Mouse (Mus musculus) heart, postnatal 0 days (tissue): ENCODE measurements at regions not wholly inside any gene's neighbourhood (a gene's known extent, or its start where the extent isn't known, plus 50 kb on each side); places are given as distances from the start of the nearest gene placed in this dataset.
A peak's percentile ranks its signal among the peaks of the same experiment; 100 is the strongest.

Experiments
- ATAC-seq: fragments of 200-750 bp; cut with Nextera tagmentation; 2 replicates; pipeline ENCODE4 v1.8.0; 2017; ENCODE audit warnings: low read depth, moderate number of reproducible peaks, moderate library complexity; ENCODE audit not compliant: insufficient read depth
- DNase-seq: peaks from one replicate; pipeline ENCODE4 v3.0.0-alpha.2; 2016; ENCODE audit warnings: low spot score
- H3K27ac ChIP-seq: fragments of 300-500 bp; sonication (generic); 2 replicates; pipeline ENCODE4 v1.5.1; 2014; ENCODE audit warnings: low read depth, mild to moderate bottlenecking
- H3K27me3 ChIP-seq: fragments of 300-500 bp; sonication (generic); 2 replicates; pipeline ENCODE4 v1.6.1; 2014; ENCODE audit warnings: low read length, mixed read lengths; ENCODE audit not compliant: control insufficient read depth, insufficient read depth
- H3K36me3 ChIP-seq: fragments of 300-500 bp; sonication (generic); replicated peaks from 2 replicates; pipeline ENCODE4 v1.6.1; 2014; ENCODE audit warnings: low read length, mixed read lengths; ENCODE audit not compliant: control insufficient read depth, insufficient read depth
- H3K4me1 ChIP-seq: fragments of 300-500 bp; sonication (generic); 2 replicates; pipeline ENCODE4 v1.6.1; 2014; ENCODE audit warnings: antibody characterized with exemption; ENCODE audit not compliant: control insufficient read depth, insufficient read depth
- H3K4me2 ChIP-seq: fragments of 300-500 bp; sonication (generic); 2 replicates; pipeline ENCODE4 v1.6.1; 2014; ENCODE audit warnings: low read depth, mild to moderate bottlenecking, low read length, moderate library complexity
- H3K4me3 ChIP-seq: fragments of 300-500 bp; sonication (generic); 2 replicates; pipeline ENCODE4 v1.5.1; 2014; ENCODE audit warnings: low read depth, low read length
- H3K9ac ChIP-seq: fragments of 300-500 bp; sonication (generic); replicated peaks from 2 replicates; pipeline ENCODE4 v1.6.1; 2014; ENCODE audit warnings: low read depth, low read length, mixed read lengths
- H3K9me3 ChIP-seq: fragments of 300-500 bp; sonication (generic); replicated peaks from 2 replicates; pipeline ENCODE4 v1.6.1; 2016; ENCODE audit warnings: low read length; ENCODE audit not compliant: control insufficient read depth
- CTCF ChIP-seq: IDR thresholded peaks from 2 replicates; pipeline ENCODE4 v1.5.1; 2016; ENCODE audit warnings: antibody characterized with exemption, control low read depth, low read depth
- EP300 ChIP-seq: IDR thresholded peaks from 2 replicates; pipeline ENCODE4 v1.6.1; 2016; ENCODE audit warnings: antibody characterized with exemption, low read depth
- WGBS: fragments of 180-500 bp; shearing (Covaris S2); extraction: QIAGEN DNeasy Blood & Tissue Kit; methylation state at CpG from one replicate; pipeline ENCODE4 v1.1.7; 2014; 5-methylcytosine and 5-hydroxymethylcytosine counted together

DNA sequence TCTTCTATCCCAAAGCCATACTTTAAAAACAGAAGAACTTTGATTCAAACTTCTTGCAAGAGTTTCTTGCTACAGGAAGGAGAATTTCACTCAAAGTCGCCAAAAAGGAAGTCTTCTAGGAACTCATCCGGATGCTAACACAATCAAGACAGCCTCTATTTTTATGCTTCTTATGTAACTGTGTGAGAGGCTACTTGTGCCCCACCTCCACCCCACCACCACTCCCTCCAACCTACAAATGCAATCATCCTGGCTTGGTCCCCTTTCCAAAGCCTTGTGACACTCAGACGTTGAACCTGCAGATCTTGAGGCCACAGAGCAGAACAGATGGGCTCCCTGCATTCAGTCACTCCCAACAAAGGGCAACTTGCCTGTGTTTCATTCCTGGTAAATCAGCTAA, 77.1 kb upstream of the Gm47985 start:
- 33% methylated on average over 3 of the region's 3 CpGs for WGBS
- Histone ChIP-seq H3K27me3 (no peaks in the 10 kb centered on the region), H3K4me2 (no peak overlapping the region), H3K27ac (no peak overlapping the region), H3K4me1 (peaks cover 26% of the 10 kb centered on the region), H3K36me3 (no peaks in the 10 kb centered on the region), H3K9ac (no peak overlapping the region), H3K9me3 (no peaks in the 10 kb centered on the region), H3K4me3 (no peak overlapping the region)
- DNase-seq (peak; percentile 39), ATAC-seq (no peak)
- no peak for TF ChIP-seq CTCF
- TF ChIP-seq EP300, result no peak

GRCm38 (mm10) chr1:151107401-151107800, 74.9 kb upstream of the Gm47985 start:
- no peak overlapping the region for H3K27ac ChIP-seq
- H3K27me3 ChIP-seq, result no peaks in the 10 kb centered on the region
- 79% methylated on average over 3 of the region's 3 CpGs for WGBS
- no peak overlapping the region for H3K4me2 ChIP-seq
- DNase-seq (no peak), ATAC-seq (no peak)
- H3K9me3 ChIP-seq, result no peaks in the 10 kb centered on the region
- no peaks in the 10 kb centered on the region for H3K36me3 ChIP-seq
- TF ChIP-seq EP300 (no peak), CTCF (no peak)
- H3K9ac ChIP-seq, result no peak overlapping the region
- H3K4me3 ChIP-seq, result no peak overlapping the region
- peaks cover 26% of the 10 kb centered on the region for H3K4me1 ChIP-seq

DNA sequence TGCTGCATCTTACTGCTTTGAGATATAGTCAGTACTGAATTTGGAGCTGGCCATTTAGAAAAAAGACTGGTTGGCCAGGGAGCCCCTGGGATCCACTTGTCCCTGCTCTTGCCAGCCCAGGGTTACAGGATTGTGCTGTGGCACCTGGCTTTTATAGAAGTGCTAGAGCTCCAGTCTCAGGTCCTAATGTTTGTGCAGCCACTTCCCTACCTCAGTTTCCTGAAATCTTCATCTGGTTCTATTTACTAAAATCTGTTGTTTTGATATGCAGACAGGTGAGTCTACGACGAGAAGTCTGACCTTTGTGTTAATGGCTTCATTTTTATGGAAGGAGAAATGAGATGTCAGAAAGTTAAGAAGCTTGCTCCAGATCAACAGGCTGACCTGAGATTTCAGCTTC, 73.0 kb upstream of the Gm47985 start:
- DNase-seq, result no peak
- WGBS, result 91% methylated on average over 2 of the region's 2 CpGs

GRCm38 (mm10) chr1:151110412-151110811, 71.9 kb upstream of the Gm47985 start:
- H3K4me2 ChIP-seq, result no peak overlapping the region
- ATAC-seq (no peak), DNase-seq (no peak)
- H3K27ac ChIP-seq, result no peak overlapping the region
- TF ChIP-seq CTCF, result no peak
- H3K4me1 ChIP-seq, result peaks cover 3% of the 10 kb centered on the region
- WGBS, result 64% methylated on average over 4 of the region's 4 CpGs
- H3K9ac ChIP-seq, result no peak overlapping the region
- H3K9me3 ChIP-seq, result no peaks in the 10 kb centered on the region
- no peaks in the 10 kb centered on the region for H3K27me3 ChIP-seq
- no peaks in the 10 kb centered on the region for H3K36me3 ChIP-seq
- no peak overlapping the region for H3K4me3 ChIP-seq

More for the DNA sequence above, 73.0 kb upstream of the Gm47985 start:
- H3K4me3 ChIP-seq, result no peak overlapping the region
- no peaks in the 10 kb centered on the region for H3K36me3 ChIP-seq
- TF ChIP-seq EP300, result no peak
- H3K27me3 ChIP-seq, result no peaks in the 10 kb centered on the region
- H3K9ac ChIP-seq, result no peak overlapping the region
- no peak for ATAC-seq
- no peaks in the 10 kb centered on the region for H3K9me3 ChIP-seq
- peaks cover 11% of the 10 kb centered on the region for H3K4me1 ChIP-seq
- H3K4me2 ChIP-seq, result no peak overlapping the region
- no peak overlapping the region for H3K27ac ChIP-seq

DNA sequence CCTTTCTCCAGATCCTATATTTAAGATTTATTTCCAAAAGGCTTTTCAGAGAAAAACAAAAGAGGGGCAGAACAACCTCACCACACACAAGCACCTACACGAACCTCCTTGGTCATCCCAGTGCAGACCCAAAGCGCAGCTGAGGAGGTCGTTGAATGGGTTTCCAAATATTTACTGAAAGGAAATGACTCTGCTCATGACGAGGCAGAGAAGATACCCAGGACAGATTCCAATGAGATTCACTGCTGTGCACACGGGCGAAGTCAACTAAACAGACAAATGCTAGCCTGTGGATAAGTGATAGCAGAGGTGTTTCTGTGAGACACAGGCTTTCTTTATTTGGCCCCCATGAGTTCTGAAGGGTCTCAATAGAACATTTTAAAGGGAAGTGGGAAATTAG, 70.7 kb upstream of the Gm47985 start:
- ATAC-seq (no peak), DNase-seq (no peak)
- Histone ChIP-seq H3K27me3 (no peaks in the 10 kb centered on the region), H3K36me3 (no peaks in the 10 kb centered on the region), H3K9ac (no peak overlapping the region), H3K4me3 (no peak overlapping the region), H3K4me1 (no peaks in the 10 kb centered on the region), H3K9me3 (no peaks in the 10 kb centered on the region), H3K27ac (no peak overlapping the region), H3K4me2 (no peak overlapping the region)
- 61% methylated on average over 6 of the region's 6 CpGs for whole genome bisulfite sequencing
- no peak for TF ChIP-seq CTCF
- TF ChIP-seq EP300, result no peak

DNA sequence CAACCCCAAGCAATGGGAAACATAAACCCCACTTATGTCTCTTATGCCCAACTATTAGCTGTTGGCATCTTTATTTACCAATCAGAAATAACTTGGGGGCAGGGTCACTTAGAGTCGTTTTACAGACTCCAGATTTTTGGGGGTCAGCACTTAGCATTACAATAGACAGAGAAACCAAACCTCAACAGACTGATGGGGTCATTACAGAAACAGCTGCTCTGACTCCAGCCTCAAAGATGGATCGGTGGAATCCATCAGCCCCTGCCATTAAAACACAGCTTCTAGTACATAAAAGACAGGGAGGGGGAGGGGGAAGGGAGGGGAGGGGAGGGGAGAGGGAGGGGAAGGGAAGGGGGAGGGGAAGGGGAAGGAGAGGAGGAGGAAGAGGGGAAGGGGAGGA, 69.9 kb upstream of the Gm47985 start:
- Histone ChIP-seq H3K36me3 (no peaks in the 10 kb centered on the region), H3K9ac (no peak overlapping the region), H3K4me3 (no peak overlapping the region), H3K4me1 (no peaks in the 10 kb centered on the region), H3K4me2 (no peak overlapping the region), H3K27ac (no peak overlapping the region), H3K27me3 (no peaks in the 10 kb centered on the region), H3K9me3 (no peaks in the 10 kb centered on the region)
- ATAC-seq (no peak), DNase-seq (no peak)
- 61% methylated on average over 2 of the region's 2 CpGs for WGBS
- no peak for TF ChIP-seq EP300
- TF ChIP-seq CTCF, result no peak
